Mouse (Mus musculus): ENCODE data around the gene Srgap1. TPM values are rescaled to one million over a fixed set of nuclear protein-coding genes. Genes with fewer than 3 reads are reported as not detected.

Gene Srgap1
- total RNA-seq, 2 experiments from 2014 or later: 70.8 to 73.6 TPM

GRCm38 (mm10) chr10:122018594-122019048, 28.5 kb downstream of the Srgap1 start:
- peak; percentile 51 for DNase-seq

GRCm38 (mm10) chr10:122017743-122018142, 29.4 kb downstream of the Srgap1 start:
- no peak for DNase-seq
- intact Hi-C loops (cut with DNase I): no loop called here

More at GRCm38 (mm10) chr10:122018594-122019048, 28.5 kb downstream of the Srgap1 start:
- intact Hi-C loops (cut with DNase I): no loop called here

- intact Hi-C loops (cut with DNase I): no loop called here
- no peak for DNase-seq
Measured at GRCm38 (mm10) chr10:122017063-122017462, 30.1 kb downstream of the Srgap1 start.

- no peak for DNase-seq
- intact Hi-C loops (cut with DNase I): no loop called here
Measured at GRCm38 (mm10) chr10:122016631-122017030, 30.5 kb downstream of the Srgap1 start.

DNA sequence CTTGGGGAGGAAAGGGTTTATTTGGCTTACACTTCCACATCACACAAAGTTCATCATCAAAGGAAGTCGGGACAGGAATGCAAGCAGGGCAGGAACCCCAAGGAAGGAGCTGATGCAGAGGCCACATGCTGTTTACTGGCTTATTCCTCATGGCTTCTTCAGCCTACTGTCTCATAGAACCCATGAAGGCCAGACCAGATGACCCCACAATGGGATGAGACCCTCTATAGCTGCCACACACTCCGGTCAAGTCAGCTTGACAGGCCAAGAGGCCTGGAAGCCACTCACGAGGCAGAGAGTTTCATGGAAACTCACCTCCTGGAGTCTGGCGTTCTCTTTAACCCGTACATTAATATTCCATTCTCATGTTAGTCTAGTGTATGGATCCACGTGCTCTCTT, 34.8 kb downstream of the Srgap1 start:
- intact Hi-C loops (cut with DNase I): no loop called here
- no peak for DNase-seq

- peak; percentile 21 for DNase-seq
- intact Hi-C loops (cut with DNase I): no loop called here
Measured at GRCm38 (mm10) chr10:122008731-122009391, 38.3 kb downstream of the Srgap1 start.

GRCm38 (mm10) chr10:122008370-122008730, 38.8 kb downstream of the Srgap1 start:
- no peak for DNase-seq
- intact Hi-C loops (cut with DNase I): no loop called here

GRCm38 (mm10) chr10:122006606-122007005, 40.5 kb downstream of the Srgap1 start:
- no peak for DNase-seq
- intact Hi-C loops (cut with DNase I): no loop called here

DNA sequence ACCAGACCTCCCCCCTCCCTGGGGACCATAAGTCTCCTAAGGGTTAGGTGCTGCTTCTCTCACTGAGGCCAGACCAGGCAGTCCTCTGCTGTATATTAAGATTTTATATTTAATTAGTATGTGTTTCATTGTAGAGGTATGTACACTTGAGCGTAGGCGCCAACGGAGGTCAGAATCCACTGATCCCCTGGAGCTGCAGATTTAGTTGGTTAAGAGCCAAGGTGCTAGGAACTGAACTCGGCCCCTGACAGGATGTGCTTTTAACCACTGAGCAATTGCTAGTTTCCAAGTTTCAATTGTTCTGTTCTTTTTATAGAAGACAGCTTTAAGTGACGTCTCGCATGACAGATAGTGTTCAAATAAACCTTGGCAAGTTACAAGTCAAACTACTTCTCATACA, 41.0 kb downstream of the Srgap1 start:
- intact Hi-C loops (cut with DNase I): no loop called here
- no peak for DNase-seq

DNA sequence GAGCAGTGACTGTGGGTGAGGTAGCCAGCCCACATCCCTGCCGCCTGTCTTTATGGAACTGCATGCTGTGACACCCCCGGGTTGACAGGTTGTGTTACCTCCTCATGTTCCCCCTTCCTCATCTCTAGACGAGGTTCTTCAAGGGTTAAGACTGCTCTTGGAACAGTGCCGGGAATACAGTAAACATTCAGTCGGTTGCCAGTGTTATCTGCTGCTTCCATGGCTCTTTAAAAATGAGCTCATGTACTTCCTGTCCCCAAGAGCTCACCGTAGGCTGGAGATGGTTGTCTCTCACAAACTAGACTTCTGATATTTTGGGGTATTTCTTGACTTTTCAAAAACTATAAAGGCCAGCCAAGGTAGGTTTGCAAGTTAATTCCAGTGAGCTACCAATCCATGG, 41.6 kb downstream of the Srgap1 start:
- no peak for DNase-seq
- intact Hi-C loops (cut with DNase I): no loop called here

DNA sequence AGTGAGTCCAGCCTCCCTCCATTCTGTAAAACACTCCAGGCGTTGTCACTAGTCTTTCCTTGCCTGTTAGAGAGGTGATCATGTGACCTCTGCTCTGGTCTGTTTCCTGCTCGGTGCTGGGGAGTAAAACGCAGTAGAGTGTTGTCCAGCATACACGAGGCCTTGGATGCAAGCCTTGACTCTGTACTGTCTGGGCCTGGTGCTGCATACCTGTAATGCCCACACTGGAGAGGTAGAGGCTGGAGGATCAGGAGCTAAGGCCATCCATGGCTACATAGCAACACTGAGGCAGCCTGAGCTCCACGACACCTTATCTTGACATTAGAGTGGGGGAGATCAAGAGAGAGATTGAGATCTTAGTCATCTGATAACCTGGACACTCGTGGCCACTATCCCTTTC, 44.2 kb downstream of the Srgap1 start:
- DNase-seq: no peak
- intact Hi-C loops (cut with DNase I): no loop called here

- no peak for DNase-seq
- intact Hi-C loops (cut with DNase I): no loop called here
Measured at GRCm38 (mm10) chr10:121998806-121999205, 48.3 kb downstream of the Srgap1 start.

DNA sequence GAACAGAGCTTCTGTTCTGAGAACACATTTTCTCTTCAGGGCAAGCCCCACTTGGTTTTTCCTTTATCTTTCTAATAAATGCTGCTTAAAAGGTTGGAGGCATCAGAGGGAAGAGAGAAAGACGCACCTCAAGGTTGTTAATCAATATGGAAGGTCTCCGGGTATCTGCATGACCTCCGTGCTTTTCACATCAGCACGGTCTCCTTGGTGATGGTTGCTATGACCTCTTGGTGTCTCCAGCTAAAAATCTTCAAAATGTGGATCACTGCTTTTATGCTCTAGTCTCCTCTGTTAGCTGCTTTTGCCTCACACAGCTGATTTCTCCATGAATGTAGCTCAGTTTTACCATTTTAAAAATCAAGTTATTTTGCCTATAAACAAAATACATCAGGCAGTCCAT, 50.6 kb downstream of the Srgap1 start:
- intact Hi-C loops (cut with DNase I): no loop called here
- no peak for DNase-seq

GRCm38 (mm10) chr10:121995448-121995847, 51.7 kb downstream of the Srgap1 start:
- intact Hi-C loops (cut with DNase I): no loop called here
- DNase-seq: no peak

- DNase-seq: no peak
- intact Hi-C loops (cut with DNase I): no loop called here
Measured at GRCm38 (mm10) chr10:121994660-121995059, 52.5 kb downstream of the Srgap1 start.

- intact Hi-C loops (cut with DNase I): no loop called here
- no peak for DNase-seq
Measured at GRCm38 (mm10) chr10:121992609-121993008, 54.5 kb downstream of the Srgap1 start.

GRCm38 (mm10) chr10:121986997-121987396, 60.1 kb downstream of the Srgap1 start:
- intact Hi-C loops (cut with DNase I): no loop called here
- DNase-seq: no peak

GRCm38 (mm10) chr10:121984887-121985286, 62.2 kb downstream of the Srgap1 start:
- DNase-seq: no peak
- intact Hi-C loops (cut with DNase I): no loop called here

DNA sequence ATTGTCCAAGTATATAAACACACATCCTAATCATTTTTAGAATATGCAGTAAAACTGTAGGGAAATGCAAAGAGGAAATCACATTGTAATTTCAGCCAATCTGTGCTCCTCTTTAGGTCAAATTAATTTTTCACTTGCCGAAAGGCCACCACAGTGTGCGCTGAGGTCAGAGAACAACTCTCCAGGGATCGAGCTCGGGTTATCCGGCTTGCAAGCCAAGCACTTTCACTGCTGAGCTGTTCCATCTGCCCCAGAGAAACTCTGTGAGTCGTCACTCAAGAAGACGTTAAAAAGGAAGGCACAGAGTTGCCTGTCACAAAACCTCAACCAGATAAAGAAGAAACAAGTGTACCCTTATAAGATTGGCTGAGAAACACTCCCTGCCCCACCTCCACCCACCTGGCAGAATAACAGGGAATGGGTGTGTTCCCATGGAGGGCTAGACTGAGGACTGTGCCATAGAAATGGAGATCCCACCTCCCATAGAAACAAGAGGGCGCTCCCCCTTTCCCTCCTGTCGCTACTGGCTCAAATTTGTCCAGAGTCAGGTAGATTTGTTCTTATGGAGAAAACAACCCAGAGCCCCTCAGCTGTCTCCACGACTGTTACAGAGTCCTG, 63.0 kb downstream of the Srgap1 start:
- intact Hi-C loops (cut with DNase I): no loop called here
- DNase-seq: no peak

- intact Hi-C loops (cut with DNase I): no loop called here
- no peak for DNase-seq
Measured at GRCm38 (mm10) chr10:121975330-121975729, 71.8 kb downstream of the Srgap1 start.

GRCm38 (mm10) chr10:121974591-121974990, 72.5 kb downstream of the Srgap1 start:
- intact Hi-C loops (cut with DNase I): no loop called here
- no peak for DNase-seq

GRCm38 (mm10) chr10:121973281-121973680, 73.8 kb downstream of the Srgap1 start:
- DNase-seq: no peak
- intact Hi-C loops (cut with DNase I): no loop called here
